Mouse (Mus musculus) olfactory bulb, adult 2 months (tissue): ENCODE results near the gene Cdc25b.

Source experiments
- CTCF ChIP-seq: fragments of 200-500 bp; IDR thresholded peaks from 2 replicates; pipeline ENCODE4 v1.5.1; 2012; ENCODE audit warnings: low read depth, mild to moderate bottlenecking, low read length, moderate library complexity; ENCODE audit not compliant: insufficient read depth
- POLR2A ChIP-seq: fragments of 200-500 bp; IDR thresholded peaks from 2 replicates; pipeline ENCODE4 v1.6.1; 2012; ENCODE audit warnings: mild to moderate bottlenecking, low read depth, low read length, moderate library complexity; ENCODE audit not compliant: insufficient read depth

GRCm38 (mm10) chr2:131242180-131242579 is 55.4 kb downstream of the Cdc25b start:
- TF ChIP-seq POLR2A = no peak
- no peak for TF ChIP-seq CTCF
